In the genomic region with DNA sequence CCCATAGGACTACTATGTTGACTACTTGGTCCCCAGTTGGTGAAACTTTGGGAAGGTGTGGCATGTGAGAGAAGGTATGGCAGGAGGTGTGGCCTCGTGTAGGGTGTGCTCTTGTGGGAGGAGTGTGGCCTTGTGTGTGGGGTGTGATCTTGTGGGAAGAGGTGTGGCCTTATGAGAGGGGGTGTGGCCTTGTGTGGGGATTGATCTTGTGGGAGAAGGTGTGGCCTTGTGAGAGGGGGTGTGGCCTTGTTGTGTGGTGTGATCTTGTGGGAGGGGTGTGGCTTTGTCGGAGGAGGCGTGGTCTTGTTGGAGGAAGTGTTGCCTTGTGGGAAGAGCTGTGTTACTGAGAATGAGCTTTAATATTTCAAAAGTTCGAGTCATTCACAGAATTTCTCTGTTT, we compare ENCODE assay signal across 1 mouse cellular context.
TF ChIP-seq lines count a peak whose summit lies in the region.

No protein-coding gene starts in this region.

TF ChIP-seq in CH12.LX, 34 proteins besides CTCF, POLR2A, EP300 and RAD21 (continued from another document):
- TF ChIP-seq ELF1 (IDR thresholded peaks at IDR 0.05; ENCODE audit: low read depth, low read length) (no peak), MXI1 (IDR thresholded peaks at IDR 0.05; ENCODE audit: low read depth, low read length) (no peak), SIN3A (IDR thresholded peaks at IDR 0.05; ENCODE audit: low read length) (no peak), TCF12 (IDR thresholded peaks at IDR 0.05; ENCODE audit: low read depth, low read length) (no peak), NELFE (IDR thresholded peaks at IDR 0.05; ENCODE audit: low read depth, low read length) (no peak), CHD2 (IDR thresholded peaks at IDR 0.05; ENCODE audit: low read length) (no peak), BHLHE40 (IDR thresholded peaks at IDR 0.05; ENCODE audit: low read depth, low read length) (no peak), USF1 (IDR thresholded peaks at IDR 0.05; ENCODE audit: low read depth, low read length) (no peak)
